Mouse (Mus musculus): Measurements from ENCODE around the gene Ccdc34.

GRCm38 (mm10) chr2:110172456-110172855 lies 154.8 kb downstream of the Ccdc34 start:
- no peak for TF ChIP-seq CTCF (conservative IDR thresholded peaks at IDR 0.05; ENCODE audit: insufficient read depth, insufficient read length, low read depth, low read length)
- TF ChIP-seq POLR2A (IDR thresholded peaks at IDR 0.05; ENCODE audit: low read depth, low read length), result no peak
